Mouse (Mus musculus): ENCODE data around the gene Tfpi. TPM values are rescaled to one million over a fixed set of nuclear protein-coding genes. Genes with fewer than 3 reads are reported as not detected.

Gene Tfpi
- total and polyA plus RNA-seq, 2 experiments from 2014 or later: 11.7 to 16.2 TPM

DNA sequence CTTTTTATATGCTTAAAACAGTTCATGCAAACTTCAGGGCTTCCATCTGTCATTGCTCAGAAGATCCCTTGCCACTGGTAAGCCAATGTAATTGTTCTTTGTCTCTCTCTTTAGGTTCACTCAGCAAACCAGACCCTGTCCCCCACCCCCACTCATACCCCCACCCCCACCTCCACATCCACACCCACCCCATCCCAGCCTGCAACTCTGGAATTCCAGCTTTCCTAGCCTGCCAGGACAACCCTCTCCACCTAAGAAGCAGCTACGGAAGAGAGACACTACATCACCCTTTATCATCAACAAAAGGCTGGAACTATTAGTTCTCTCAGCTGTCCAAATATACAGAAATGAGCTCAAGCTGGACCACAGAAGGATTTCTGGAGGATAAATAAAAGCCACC, 974 bp downstream of the Tfpi start:
- no peak for TF ChIP-seq CTCF (IDR thresholded peaks at IDR 0.05; ENCODE audit: low read depth)
- 41% methylated on average over 1 of the region's 1 CpGs for WGBS
- H3K4me3 ChIP-seq (ENCODE audit: low read depth, low read length): no peak overlapping the region
- no peak overlapping the region for H3K9ac ChIP-seq
- DNase-seq: no peak
- H3K36me3 ChIP-seq (ENCODE audit: insufficient read depth): no peaks in the 10 kb centered on the region
- no peaks in the 10 kb centered on the region for H3K4me1 ChIP-seq (ENCODE audit: insufficient read depth)
- H3K27me3 ChIP-seq (ENCODE audit: insufficient read depth, low read length): no peaks in the 10 kb centered on the region
- H3K27ac ChIP-seq (ENCODE audit: low read depth, low read length): no peak overlapping the region
- no peaks in the 10 kb centered on the region for H3K9me3 ChIP-seq (ENCODE audit: low read length)
- ATAC-seq: no peak
- no peak overlapping the region for H3K4me2 ChIP-seq (ENCODE audit: low read depth)

DNA sequence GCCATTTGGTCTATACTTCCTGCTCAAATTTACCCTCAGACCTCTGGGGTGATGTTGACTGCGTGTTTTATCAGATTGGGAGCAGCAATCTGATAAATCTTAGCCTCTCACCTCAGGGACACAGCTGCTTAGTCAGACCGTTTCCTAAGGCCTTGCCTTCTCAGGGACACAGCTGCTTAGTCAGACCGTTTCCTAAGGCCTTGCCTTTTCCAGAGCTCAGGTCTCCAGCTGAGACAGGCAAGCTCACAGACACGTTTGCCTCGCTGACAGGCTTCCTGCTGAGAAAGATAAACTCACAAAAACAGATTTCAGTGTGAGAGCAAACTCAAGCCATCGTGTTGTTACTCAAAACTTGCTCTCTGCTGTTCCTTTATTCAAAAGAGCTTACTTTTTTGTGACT, 1.9 kb downstream of the Tfpi start:
- ATAC-seq (no peak), DNase-seq (no peak)
- Histone ChIP-seq H3K4me3 (ENCODE audit: low read depth, low read length) (no peak overlapping the region), H3K27me3 (ENCODE audit: insufficient read depth, low read length) (no peaks in the 10 kb centered on the region), H3K9ac (no peak overlapping the region), H3K27ac (ENCODE audit: low read depth, low read length) (no peak overlapping the region), H3K4me1 (ENCODE audit: insufficient read depth) (no peaks in the 10 kb centered on the region), H3K4me2 (ENCODE audit: low read depth) (no peak overlapping the region), H3K36me3 (ENCODE audit: insufficient read depth) (no peaks in the 10 kb centered on the region), H3K9me3 (ENCODE audit: low read length) (no peaks in the 10 kb centered on the region)
- no peak for TF ChIP-seq CTCF (IDR thresholded peaks at IDR 0.05; ENCODE audit: low read depth)
- 8% methylated on average over 6 of the region's 6 CpGs for WGBS

DNA sequence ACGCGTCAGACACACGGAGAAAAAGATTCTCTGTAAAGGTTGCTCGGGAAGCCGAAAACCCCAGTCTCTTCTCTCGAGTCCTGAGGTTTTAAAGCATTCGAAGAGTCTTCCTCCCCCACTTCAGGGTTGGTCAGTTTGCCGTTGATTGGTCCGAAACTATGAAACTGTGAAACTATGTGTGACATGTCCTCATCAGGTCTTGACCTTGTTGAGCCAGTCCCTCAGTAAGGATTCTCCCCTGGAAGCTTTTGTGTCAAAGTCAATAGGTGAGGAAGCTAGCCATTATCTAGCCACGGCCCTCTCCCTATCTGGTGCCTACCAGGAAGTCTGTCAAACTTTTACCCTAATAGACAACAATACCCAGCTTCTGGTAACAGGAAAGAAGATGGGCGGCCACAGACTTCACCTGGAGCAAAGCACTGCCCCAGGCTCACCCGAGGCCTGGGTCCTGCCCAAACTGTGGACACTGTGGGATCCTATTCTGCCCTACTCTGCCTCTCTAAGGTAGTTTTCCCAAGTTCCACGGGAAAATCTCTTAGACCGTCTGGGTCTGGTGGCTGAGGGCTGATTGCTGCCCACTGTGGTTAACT, 2.5 kb downstream of the Tfpi start:
- TF ChIP-seq CTCF (IDR thresholded peaks at IDR 0.05; ENCODE audit: low read depth): no peak
- no peaks in the 10 kb centered on the region for H3K9me3 ChIP-seq (ENCODE audit: low read length)
- ATAC-seq: no peak
- H3K9ac ChIP-seq: no peak overlapping the region
- 78% methylated on average over 14 of the region's 14 CpGs for WGBS
- no peak overlapping the region for H3K4me2 ChIP-seq (ENCODE audit: low read depth)
- no peaks in the 10 kb centered on the region for H3K36me3 ChIP-seq (ENCODE audit: insufficient read depth)
- no peaks in the 10 kb centered on the region for H3K4me1 ChIP-seq (ENCODE audit: insufficient read depth)
- no peak for DNase-seq
- H3K4me3 ChIP-seq (ENCODE audit: low read depth, low read length): no peak overlapping the region
- H3K27ac ChIP-seq (ENCODE audit: low read depth, low read length): no peak overlapping the region
- H3K27me3 ChIP-seq (ENCODE audit: insufficient read depth, low read length): no peaks in the 10 kb centered on the region

DNA sequence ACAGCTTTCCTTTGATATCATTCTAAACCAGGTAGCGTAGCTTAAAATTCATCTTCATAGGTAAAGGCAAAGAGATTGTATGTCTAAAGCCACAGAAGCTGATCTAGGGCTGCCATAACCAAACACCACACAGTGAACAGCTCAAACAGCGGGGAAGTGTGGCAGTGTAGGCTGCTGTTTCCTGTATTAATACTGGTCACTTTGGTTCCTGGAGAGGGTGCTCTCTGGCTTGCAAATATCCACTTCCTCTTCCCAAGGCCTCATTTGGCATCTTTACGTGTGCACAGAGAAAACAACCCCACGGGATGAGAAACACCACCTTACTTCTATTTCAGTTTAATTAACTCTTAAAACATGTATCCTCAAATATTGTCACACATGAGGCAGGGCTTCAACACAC, 9.2 kb downstream of the Tfpi start:
- no peak for ATAC-seq
- no peak overlapping the region for H3K27ac ChIP-seq (ENCODE audit: low read depth, low read length)
- no peaks in the 10 kb centered on the region for H3K27me3 ChIP-seq (ENCODE audit: insufficient read depth, low read length)
- H3K9ac ChIP-seq: no peak overlapping the region
- H3K4me1 ChIP-seq (ENCODE audit: insufficient read depth): no peaks in the 10 kb centered on the region
- TF ChIP-seq CTCF (IDR thresholded peaks at IDR 0.05; ENCODE audit: low read depth): no peak
- no peaks in the 10 kb centered on the region for H3K9me3 ChIP-seq (ENCODE audit: low read length)
- no peaks in the 10 kb centered on the region for H3K36me3 ChIP-seq (ENCODE audit: insufficient read depth)
- DNase-seq: no peak
- 94% methylated on average over 4 of the region's 4 CpGs for WGBS
- H3K4me3 ChIP-seq (ENCODE audit: low read depth, low read length): no peak overlapping the region
- no peak overlapping the region for H3K4me2 ChIP-seq (ENCODE audit: low read depth)

GRCm38 (mm10) chr2:84464956-84465355, 11.6 kb downstream of the Tfpi start:
- no peak for DNase-seq
- Histone ChIP-seq H3K4me3 (ENCODE audit: low read depth, low read length) (no peak overlapping the region), H3K4me1 (ENCODE audit: insufficient read depth) (no peaks in the 10 kb centered on the region), H3K4me2 (ENCODE audit: low read depth) (no peak overlapping the region), H3K27me3 (ENCODE audit: insufficient read depth, low read length) (no peaks in the 10 kb centered on the region), H3K27ac (ENCODE audit: low read depth, low read length) (no peak overlapping the region), H3K9me3 (ENCODE audit: low read length) (no peaks in the 10 kb centered on the region), H3K9ac (no peak overlapping the region), H3K36me3 (ENCODE audit: insufficient read depth) (no peaks in the 10 kb centered on the region)
- 60% methylated on average over 7 of the region's 7 CpGs for WGBS
- no peak for TF ChIP-seq CTCF (IDR thresholded peaks at IDR 0.05; ENCODE audit: low read depth)
- ATAC-seq: no peak

DNA sequence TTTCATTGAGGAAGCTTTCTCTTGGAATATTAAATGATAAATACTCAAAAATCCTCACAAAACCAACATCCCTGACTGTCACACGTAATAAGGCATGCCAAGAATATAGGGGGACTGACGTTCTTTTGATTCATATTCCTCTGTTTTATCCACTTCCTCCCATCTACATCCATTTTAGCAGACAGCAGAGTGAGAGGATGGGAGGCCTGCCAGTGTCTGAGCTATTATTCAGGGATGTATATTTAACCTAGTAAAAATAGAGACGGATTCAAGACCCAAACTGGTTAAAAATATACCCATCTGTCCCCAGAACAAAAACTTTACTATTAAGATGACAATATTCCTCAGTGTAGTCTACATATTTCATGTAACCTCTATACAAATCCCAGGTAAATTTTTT, 14.2 kb downstream of the Tfpi start:
- 86% methylated on average over 3 of the region's 3 CpGs for WGBS
- no peak overlapping the region for H3K27ac ChIP-seq (ENCODE audit: low read depth, low read length)
- H3K27me3 ChIP-seq (ENCODE audit: insufficient read depth, low read length): no peaks in the 10 kb centered on the region
- TF ChIP-seq CTCF (IDR thresholded peaks at IDR 0.05; ENCODE audit: low read depth): no peak
- no peaks in the 10 kb centered on the region for H3K9me3 ChIP-seq (ENCODE audit: low read length)
- no peaks in the 10 kb centered on the region for H3K4me1 ChIP-seq (ENCODE audit: insufficient read depth)
- no peak overlapping the region for H3K9ac ChIP-seq
- ATAC-seq: no peak
- H3K4me3 ChIP-seq (ENCODE audit: low read depth, low read length): no peak overlapping the region
- H3K4me2 ChIP-seq (ENCODE audit: low read depth): no peak overlapping the region
- DNase-seq: no peak
- no peaks in the 10 kb centered on the region for H3K36me3 ChIP-seq (ENCODE audit: insufficient read depth)

DNA sequence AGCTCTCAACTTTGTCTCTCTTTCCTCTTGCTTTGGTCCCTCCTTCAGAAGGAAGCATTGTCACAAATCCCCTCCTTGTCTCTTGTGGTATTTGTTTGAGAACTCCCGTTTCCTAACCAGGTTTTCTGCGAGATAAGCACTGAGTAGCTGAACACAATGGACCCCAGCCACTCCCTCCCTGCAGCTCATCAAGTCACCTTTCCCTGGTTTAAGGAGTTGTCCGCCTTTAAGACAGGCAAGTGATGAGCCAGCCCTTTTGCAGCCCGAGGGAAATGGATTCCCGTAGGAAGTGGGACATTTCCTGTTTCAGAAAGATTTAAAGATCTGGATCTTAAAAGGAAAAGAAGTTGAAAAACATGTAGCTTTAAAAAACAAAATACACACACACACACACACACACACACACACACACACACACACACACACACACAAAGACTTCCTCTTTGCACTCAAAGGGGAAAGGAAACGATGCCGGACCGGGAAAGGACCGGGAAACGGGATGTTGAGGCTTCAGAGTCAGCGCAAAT, 16.9 kb downstream of the Tfpi start:
- Histone ChIP-seq H3K36me3 (ENCODE audit: insufficient read depth) (no peaks in the 10 kb centered on the region), H3K9me3 (ENCODE audit: low read length) (no peaks in the 10 kb centered on the region), H3K4me1 (ENCODE audit: insufficient read depth) (no peaks in the 10 kb centered on the region), H3K27ac (ENCODE audit: low read depth, low read length) (no peak overlapping the region), H3K27me3 (ENCODE audit: insufficient read depth, low read length) (no peaks in the 10 kb centered on the region), H3K4me2 (ENCODE audit: low read depth) (no peak overlapping the region), H3K9ac (no peak overlapping the region), H3K4me3 (ENCODE audit: low read depth, low read length) (no peak overlapping the region)
- WGBS: 62% methylated on average over 11 of the region's 11 CpGs
- ATAC-seq: no peak
- TF ChIP-seq CTCF (IDR thresholded peaks at IDR 0.05; ENCODE audit: low read depth): no peak
- DNase-seq: no peak
